Mouse (Mus musculus) neural tube, embryonic 14.5 days (tissue): ENCODE results near the gene Itgb1bp2. TPM values are rescaled to one million over a fixed set of nuclear protein-coding genes. Genes with fewer than 3 reads are reported as not detected.

Experiments
- ATAC-seq: fragments of 200-750 bp; cut with Nextera tagmentation; 2 replicates; pipeline ENCODE4 v1.8.0; 2017; ENCODE audit warnings: low read depth, mild to moderate bottlenecking, moderate TSS enrichment, moderate library complexity
- H3K27ac ChIP-seq: fragments of 300-500 bp; sonication (generic); 2 replicates; pipeline ENCODE4 v1.5.1; 2014; ENCODE audit warnings: low read depth, mild to moderate bottlenecking, control low read depth, low read length, moderate library complexity, mixed read lengths
- H3K27me3 ChIP-seq: fragments of 300-500 bp; sonication (generic); 2 replicates; pipeline ENCODE4 v1.6.1; 2014; ENCODE audit warnings: low read length; ENCODE audit not compliant: control insufficient read depth, insufficient read depth
- H3K36me3 ChIP-seq: fragments of 300-500 bp; sonication (generic); 2 replicates; pipeline ENCODE4 v1.6.1; 2014; ENCODE audit warnings: low read length, mixed read lengths; ENCODE audit not compliant: control insufficient read depth, insufficient read depth
- H3K4me1 ChIP-seq: fragments of 300-500 bp; sonication (generic); 2 replicates; pipeline ENCODE4 v1.6.1; 2014; ENCODE audit warnings: low read length; ENCODE audit not compliant: control insufficient read depth, insufficient read depth
- H3K4me2 ChIP-seq: fragments of 300-500 bp; sonication (generic); 2 replicates; pipeline ENCODE4 v1.6.1; 2014; ENCODE audit warnings: mild to moderate bottlenecking, low read depth, low read length, control low read depth
- H3K4me3 ChIP-seq: fragments of 300-500 bp; sonication (generic); 2 replicates; pipeline ENCODE4 v1.5.1; 2014; ENCODE audit warnings: low read depth, low read length, control low read depth, mixed read lengths
- H3K9ac ChIP-seq: fragments of 300-500 bp; sonication (generic); replicated peaks from 2 replicates; pipeline ENCODE4 v1.6.1; 2014; ENCODE audit warnings: low read depth, mild to moderate bottlenecking, control low read depth, low read length, mixed read lengths
- H3K9me3 ChIP-seq: fragments of 300-500 bp; sonication (generic); 2 replicates; pipeline ENCODE4 v1.6.1; 2016; ENCODE audit warnings: low read length; ENCODE audit not compliant: control insufficient read depth
- WGBS: fragments of 180-500 bp; shearing (Covaris S2); extraction: QIAGEN DNeasy Blood & Tissue Kit; methylation state at CpG from one replicate; pipeline ENCODE4 v1.1.7; 2014; 5-methylcytosine and 5-hydroxymethylcytosine counted together
- polyA plus RNA-seq: library from polyadenylated mRNA; unstranded; fragments of >200 nt; fragmentation: Nextera tagmentation; extraction: Ambion mirVana; gene quantifications from 2 replicates; pipeline ENCODE4 v1.2.1, GENCODE M21; 2014

Itgb1bp2 gene
- 1.9 and 2.1 TPM in 2 replicates for polyA plus RNA-seq

DNA sequence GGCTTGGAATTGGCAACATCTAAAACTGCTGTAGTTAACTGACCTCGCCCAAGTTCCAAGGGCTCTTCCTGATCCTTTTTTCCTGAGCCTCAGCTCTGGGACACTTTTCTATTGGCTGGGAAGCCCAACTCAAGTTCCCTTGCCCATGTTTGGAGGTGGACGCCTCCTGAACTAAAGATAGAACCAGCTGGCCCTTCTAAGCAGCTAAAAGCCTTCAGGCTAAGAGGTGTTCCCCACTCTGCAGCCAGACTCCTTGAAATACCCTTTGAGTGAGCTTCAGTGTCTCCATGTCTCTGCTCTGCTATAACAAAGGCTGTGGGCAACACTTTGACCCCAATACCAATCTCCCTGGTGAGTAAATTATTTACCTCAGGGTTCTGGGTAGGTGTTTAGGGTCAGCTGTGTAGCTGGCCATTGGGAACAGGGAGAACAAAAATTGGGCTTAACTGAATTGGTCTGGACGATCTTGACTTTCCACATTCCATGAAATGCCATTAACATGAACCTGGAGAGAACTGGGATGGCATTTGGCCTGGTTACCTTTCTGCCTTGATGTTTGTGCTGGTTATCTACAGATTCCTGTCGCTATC, at the start of gene Itgb1bp2:
Gene Itgb1bp2 (plus strand): TSS at position 203 of the 590 bp plus-strand sequence.
- H3K4me2 ChIP-seq, result no peak within 1 kb of the TSS
- no peaks in the 10 kb centered on the region for H3K27me3 ChIP-seq
- peaks cover 6% of the 10 kb centered on the region; the same call in 1 of the 2 replicates for H3K36me3 ChIP-seq
- H3K27ac ChIP-seq, result no peak within 1 kb of the TSS
- H3K4me3 ChIP-seq, result no peak within 1 kb of the TSS
- no peaks in the 10 kb centered on the region for H3K4me1 ChIP-seq
- no peak for ATAC-seq
- no peaks in the 10 kb centered on the region for H3K9me3 ChIP-seq
- WGBS, result 68% methylated on average over 4 of the region's 4 CpGs
- H3K9ac ChIP-seq, result no peak within 1 kb of the TSS

DNA sequence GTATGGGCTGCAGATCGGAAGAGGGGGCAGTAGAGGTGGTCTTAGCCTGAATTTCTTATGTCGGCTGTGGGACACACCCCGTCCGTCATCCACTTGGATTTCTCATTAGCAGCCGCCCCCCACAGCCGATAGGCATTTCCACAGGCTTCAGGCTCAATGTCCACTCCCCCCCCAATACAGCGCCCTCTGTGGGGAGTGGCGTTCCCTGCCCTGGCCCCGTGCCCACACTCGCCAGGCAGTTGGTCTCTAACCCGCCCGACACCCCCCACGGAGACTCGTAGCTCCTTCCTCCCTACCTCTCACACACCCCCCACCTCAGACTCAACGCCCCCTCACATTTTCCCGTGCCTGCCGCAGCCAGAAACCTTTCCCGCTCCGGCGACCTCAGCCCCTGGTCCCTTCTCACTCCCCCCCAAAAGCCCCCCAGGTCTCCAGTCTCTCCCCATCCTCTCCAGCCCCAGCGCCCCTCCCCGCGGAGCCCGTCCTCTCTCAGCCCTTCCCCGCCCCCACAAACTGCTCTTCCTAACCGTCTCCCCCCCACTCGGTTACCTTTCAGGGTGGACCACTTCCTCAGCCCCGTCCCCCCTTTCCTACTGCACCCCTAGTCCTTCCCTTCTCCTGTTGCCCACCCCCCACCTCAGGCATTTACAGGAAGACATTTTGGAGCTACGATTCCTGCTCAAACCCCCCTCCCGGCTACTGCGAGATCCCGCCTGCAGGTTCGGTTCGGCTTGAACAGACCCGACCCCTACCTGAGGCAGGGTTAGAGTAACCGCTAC, 29.8 kb upstream of the Itgb1bp2 start:
- H3K4me1 ChIP-seq, result peaks cover 10% of the 10 kb centered on the region; the same call in 1 of the 2 replicates
- H3K27ac ChIP-seq, result peak overlapping the region; percentile 74
- H3K4me3 ChIP-seq, result peak overlapping the region; percentile 47
- 22% methylated on average over 33 of the region's 36 CpGs for WGBS
- ATAC-seq, result peak; percentile 48
- H3K27me3 ChIP-seq, result no peaks in the 10 kb centered on the region
- H3K4me2 ChIP-seq, result peak overlapping the region; percentile 55
- no peaks in the 10 kb centered on the region for H3K9me3 ChIP-seq
- peak overlapping the region; percentile 59 for H3K9ac ChIP-seq
- H3K36me3 ChIP-seq, result 0 out of 2 replicates have a peak, but pooled peaks cover 3% of the 10 kb centered on the region

DNA sequence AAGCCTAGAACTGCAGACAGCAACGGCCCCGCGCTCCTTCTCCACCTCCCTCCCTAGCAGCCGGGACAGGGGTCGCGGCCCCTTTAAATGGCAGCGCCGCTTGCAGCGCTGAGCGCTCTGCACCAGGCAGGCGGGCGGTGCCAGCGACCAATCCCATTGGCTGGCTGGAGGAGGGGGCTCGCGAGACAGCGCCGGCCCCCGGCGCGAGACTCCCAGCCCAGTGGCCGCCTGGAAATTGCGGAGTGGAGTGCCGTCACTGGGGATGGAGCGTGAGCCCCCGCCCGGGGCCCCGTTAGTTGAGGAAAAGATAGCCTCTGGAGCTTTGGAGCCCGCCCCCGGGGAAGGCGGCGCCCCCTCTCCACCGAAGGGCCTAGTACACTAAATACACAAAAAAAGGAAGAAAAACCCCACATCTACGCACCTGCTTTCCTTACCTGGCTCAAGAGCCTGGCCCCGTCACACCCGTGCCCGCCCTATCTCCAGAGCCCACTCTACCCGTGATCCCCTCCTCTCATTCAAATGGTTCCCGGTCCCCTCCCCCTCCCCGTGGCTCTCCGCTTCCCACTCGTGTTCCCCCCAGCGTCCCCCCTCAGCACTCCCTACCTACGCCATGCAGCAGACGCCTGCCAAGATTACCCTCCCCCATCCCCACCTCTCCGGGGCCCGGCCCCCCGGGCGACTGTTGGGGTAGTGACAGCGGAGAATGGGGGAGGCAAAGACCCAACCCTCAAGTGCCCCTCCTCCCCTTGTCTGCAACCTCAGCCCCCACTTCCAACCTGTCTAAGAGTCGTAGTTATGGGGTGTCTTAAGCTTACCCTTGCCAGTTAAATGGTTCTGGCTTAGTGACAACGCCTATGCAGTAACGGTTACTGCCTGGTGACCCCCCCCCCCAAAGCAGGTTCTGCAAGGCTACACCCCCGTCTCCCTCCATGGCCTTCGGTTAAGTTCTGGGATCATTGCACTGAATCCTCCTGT, 28.9 kb upstream of the Itgb1bp2 start:
- Histone ChIP-seq H3K9me3 (no peaks in the 10 kb centered on the region), H3K27me3 (no peaks in the 10 kb centered on the region), H3K36me3 (0 out of 2 replicates have a peak, but pooled peaks cover 3% of the 10 kb centered on the region), H3K4me1 (peaks cover 10% of the 10 kb centered on the region; the same call in 1 of the 2 replicates), H3K9ac (peak overlapping the region; percentile 59), H3K4me2 (peak overlapping the region; percentile 55), H3K27ac (peak overlapping the region; percentile 74), H3K4me3 (peak overlapping the region; percentile 47)
- WGBS, result 15% methylated on average over 45 of the region's 54 CpGs
- peak; percentile 96 for ATAC-seq

DNA sequence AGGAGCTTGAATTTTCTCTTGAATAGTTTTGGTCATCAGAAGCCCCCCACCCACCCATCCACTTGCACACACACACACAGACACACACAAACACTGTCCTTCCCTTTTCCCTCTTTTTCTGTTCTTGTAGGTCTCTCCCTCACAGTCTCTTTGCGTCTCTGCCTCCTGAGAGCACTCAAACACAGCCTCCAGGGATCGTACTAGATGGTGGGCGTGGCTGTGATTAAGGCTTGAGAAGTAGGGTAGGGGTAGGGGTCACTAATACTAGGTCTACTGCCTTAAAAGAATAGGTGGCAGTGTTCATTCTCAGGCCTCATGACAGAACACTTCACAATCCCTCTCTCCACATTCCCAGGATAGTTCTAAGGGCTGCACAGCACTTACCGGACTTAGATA, 28.2 kb upstream of the Itgb1bp2 start, which contains the start of gene Zmym3:
Gene Zmym3 (minus strand): TSS at position 150 of the 396 bp plus-strand sequence.
- no peaks in the 10 kb centered on the region for H3K27me3 ChIP-seq
- ATAC-seq, result no peak
- peak within 1 kb of the TSS; percentile 47 for H3K4me3 ChIP-seq
- H3K4me1 ChIP-seq, result peaks cover 10% of the 10 kb centered on the region; the same call in 1 of the 2 replicates
- peak within 1 kb of the TSS; percentile 42 for H3K4me2 ChIP-seq
- no peaks in the 10 kb centered on the region for H3K9me3 ChIP-seq
- peak within 1 kb of the TSS; percentile 59 for H3K9ac ChIP-seq
- 25% methylated on average over 4 of the region's 4 CpGs for WGBS
- H3K36me3 ChIP-seq, result no peaks in the 10 kb centered on the region
- H3K27ac ChIP-seq, result peak within 1 kb of the TSS; percentile 74

DNA sequence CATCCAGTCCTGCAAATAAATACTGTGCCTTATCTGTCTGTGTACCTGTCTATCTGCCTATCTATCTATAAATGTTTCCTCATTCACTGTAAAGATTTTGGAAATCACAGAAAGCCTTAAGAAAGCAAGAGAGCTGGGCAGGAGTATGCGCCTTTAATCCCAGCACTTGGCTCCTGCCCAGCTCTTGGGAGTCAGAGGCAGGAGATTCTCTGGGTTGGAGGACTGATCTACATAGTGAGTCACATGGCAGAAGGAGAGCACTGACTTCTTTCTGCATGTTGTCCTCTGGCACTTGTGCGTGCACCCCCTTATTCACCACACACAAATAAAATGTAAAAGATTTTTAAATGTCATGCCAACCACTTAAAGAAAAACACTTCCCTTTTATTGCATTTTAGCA, 25.4 kb upstream of the Itgb1bp2 start:
- Histone ChIP-seq H3K27ac (no peak overlapping the region), H3K9me3 (no peaks in the 10 kb centered on the region), H3K36me3 (no peaks in the 10 kb centered on the region), H3K4me3 (no peak overlapping the region), H3K27me3 (no peaks in the 10 kb centered on the region), H3K4me2 (no peak overlapping the region), H3K4me1 (peaks cover 3% of the 10 kb centered on the region; the same call in 1 of the 2 replicates), H3K9ac (no peak overlapping the region)
- no peak for ATAC-seq
- whole genome bisulfite sequencing, result 87% methylated on average over 2 of the region's 2 CpGs

DNA sequence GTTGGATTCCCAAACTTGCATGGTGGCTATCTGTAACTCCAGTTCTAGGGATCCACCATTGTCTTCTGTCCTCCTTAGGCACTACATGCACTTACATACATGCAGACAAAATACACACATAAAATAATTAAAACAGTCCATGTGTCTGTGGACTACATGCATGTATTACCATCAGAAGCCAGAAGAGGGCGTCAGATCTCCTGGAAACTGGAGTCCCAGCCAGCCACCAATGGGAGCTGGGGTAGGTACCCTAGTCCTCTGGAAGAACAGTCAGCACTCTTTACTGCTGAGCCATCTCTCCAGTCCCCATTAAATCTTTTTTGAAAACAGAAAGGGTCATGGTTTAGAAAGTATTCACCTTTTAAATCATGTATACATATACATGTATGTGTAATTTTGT, 21.1 kb upstream of the Itgb1bp2 start:
- Histone ChIP-seq H3K36me3 (no peaks in the 10 kb centered on the region), H3K4me3 (no peak overlapping the region), H3K4me1 (no peaks in the 10 kb centered on the region), H3K9me3 (no peaks in the 10 kb centered on the region), H3K27me3 (no peaks in the 10 kb centered on the region), H3K9ac (no peak overlapping the region), H3K4me2 (no peak overlapping the region), H3K27ac (no peak overlapping the region)
- 8% methylated on average over 1 of the region's 1 CpGs for WGBS
- ATAC-seq, result no peak

DNA sequence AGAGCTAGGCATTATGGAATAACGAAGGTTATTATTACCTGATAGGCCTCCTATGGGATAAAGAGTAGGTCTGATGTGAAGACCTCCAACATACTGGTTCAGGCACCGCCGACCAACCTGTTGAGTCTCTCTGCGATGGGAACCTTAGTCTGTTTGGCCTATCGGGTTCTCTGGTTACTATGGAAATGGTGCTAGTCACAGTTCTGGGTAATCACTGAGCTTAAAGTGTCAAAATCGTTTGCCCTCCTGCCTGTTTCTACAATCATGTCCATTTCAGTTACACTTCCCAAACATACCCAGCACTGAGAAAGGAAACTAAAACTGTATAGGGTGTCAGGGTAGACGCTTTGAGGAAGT, 20.1 kb upstream of the Itgb1bp2 start:
- H3K4me1 ChIP-seq, result no peaks in the 10 kb centered on the region
- H3K4me2 ChIP-seq, result peak overlapping the region; percentile 40
- H3K27ac ChIP-seq, result peak overlapping the region; percentile 81
- no peaks in the 10 kb centered on the region for H3K27me3 ChIP-seq
- no peak overlapping the region; the same call in 1 of the 2 replicates for H3K9ac ChIP-seq
- no peaks in the 10 kb centered on the region for H3K9me3 ChIP-seq
- peak overlapping the region; percentile 56 for H3K4me3 ChIP-seq
- H3K36me3 ChIP-seq, result no peaks in the 10 kb centered on the region
- WGBS, result 23% methylated on average over 7 of the region's 7 CpGs
- peak; percentile 7; the same call in 1 of the 2 replicates for ATAC-seq

DNA sequence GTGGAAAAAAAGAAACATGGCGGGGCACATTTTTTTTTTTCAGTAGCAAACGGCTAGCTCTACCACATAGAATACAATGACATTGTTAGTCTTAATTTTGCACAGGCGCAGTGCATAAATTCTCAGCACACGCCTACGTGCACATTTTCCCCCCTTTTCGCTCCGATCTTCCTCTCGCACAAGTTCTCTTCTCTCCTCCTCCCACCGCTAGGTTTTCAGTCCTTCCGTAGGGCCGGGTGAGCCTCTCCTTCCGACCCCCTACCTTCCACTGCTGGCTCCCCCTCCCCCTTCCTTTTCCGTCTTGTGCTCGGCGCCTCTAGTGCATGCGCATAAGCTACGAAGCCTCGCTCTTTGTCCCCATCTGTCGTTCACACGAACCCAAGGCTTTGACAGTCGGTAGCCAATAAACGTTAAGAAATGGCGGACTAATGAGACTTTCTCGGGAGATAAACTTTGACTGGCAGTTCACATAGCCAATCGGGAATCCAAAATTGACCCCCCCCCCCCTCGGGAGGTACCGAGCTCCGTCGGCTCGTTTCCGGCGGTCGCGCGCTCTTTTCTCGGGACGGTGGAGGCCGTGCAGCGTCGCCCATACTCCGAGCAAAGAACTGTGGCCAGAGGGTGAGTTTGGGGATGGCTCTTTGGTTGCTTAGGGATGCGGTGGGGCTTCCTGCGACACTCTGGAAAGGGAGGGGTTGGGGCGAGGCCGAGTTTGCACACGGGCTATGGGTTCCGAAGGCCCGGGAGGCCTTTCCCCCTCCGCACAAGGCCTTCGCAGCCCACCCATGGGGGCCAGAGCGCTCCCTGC, 19.5 kb upstream of the Itgb1bp2 start, which contains the start of gene Nono:
Gene Nono (plus strand): TSS at position 177 of the 808 bp plus-strand sequence.
- H3K9me3 ChIP-seq, result no peaks in the 10 kb centered on the region
- peak within 1 kb of the TSS; percentile 86 for H3K9ac ChIP-seq
- peak within 1 kb of the TSS; percentile 46 for H3K4me2 ChIP-seq
- no peaks in the 10 kb centered on the region for H3K4me1 ChIP-seq
- peak within 1 kb of the TSS; percentile 56 for H3K4me3 ChIP-seq
- H3K27ac ChIP-seq, result peak within 1 kb of the TSS; percentile 90
- peak; percentile 96 for ATAC-seq
- WGBS, result 17% methylated on average over 50 of the region's 51 CpGs
- no peaks in the 10 kb centered on the region for H3K36me3 ChIP-seq
- no peaks in the 10 kb centered on the region for H3K27me3 ChIP-seq
